Mouse (Mus musculus) liver, embryonic 13.5 days (tissue): ENCODE data around the gene Mettl26. TPM values are rescaled to one million over a fixed set of nuclear protein-coding genes. Genes with fewer than 3 reads are reported as not detected.

Experiments
- ATAC-seq: fragments of 200-750 bp; cut with Nextera tagmentation; 2 replicates; pipeline ENCODE4 v1.8.0; 2017; ENCODE audit warnings: low read depth, mild to moderate bottlenecking, moderate number of reproducible peaks, moderate library complexity
- DNase-seq: peaks from one replicate; pipeline ENCODE4 v3.0.0; 2022
- H3K27ac ChIP-seq: fragments of 300-500 bp; sonication (generic); 2 replicates; pipeline ENCODE4 v1.5.1; 2015; ENCODE audit warnings: moderate library complexity, mild to moderate bottlenecking, inconsistent platforms
- H3K27me3 ChIP-seq: fragments of 300-500 bp; sonication (generic); 2 replicates; pipeline ENCODE4 v1.6.1; 2015; ENCODE audit warnings: mild to moderate bottlenecking, inconsistent platforms
- H3K36me3 ChIP-seq: fragments of 300-500 bp; sonication (generic); 2 replicates; pipeline ENCODE4 v1.6.1; 2015; ENCODE audit warnings: mild to moderate bottlenecking, inconsistent platforms
- H3K4me1 ChIP-seq: fragments of 300-500 bp; sonication (generic); replicated peaks from 2 replicates; pipeline ENCODE4 v1.6.1; 2015; ENCODE audit warnings: inconsistent platforms
- H3K4me2 ChIP-seq: fragments of 300-500 bp; sonication (generic); 2 replicates; pipeline ENCODE4 v1.6.1; 2015; ENCODE audit warnings: inconsistent platforms, mild to moderate bottlenecking, moderate library complexity
- H3K4me3 ChIP-seq: fragments of 300-500 bp; sonication (generic); replicated peaks from 2 replicates; pipeline ENCODE4 v1.5.1; 2015; ENCODE audit warnings: mild to moderate bottlenecking, inconsistent platforms
- H3K9ac ChIP-seq: fragments of 300-500 bp; sonication (generic); 2 replicates; pipeline ENCODE4 v1.6.1; 2015; ENCODE audit warnings: mild to moderate bottlenecking, inconsistent platforms
- H3K9me3 ChIP-seq: fragments of 300-500 bp; sonication (generic); replicated peaks from 2 replicates; pipeline ENCODE4 v1.6.1; 2016; ENCODE audit warnings: inconsistent platforms
- WGBS: fragments of 180-500 bp; shearing (Covaris S2); methylation state at CpG from one replicate; pipeline ENCODE4 v1.1.7; 2015; ENCODE audit not compliant: insufficient replicate concordance; 5-methylcytosine and 5-hydroxymethylcytosine counted together
- polyA plus RNA-seq: library from polyadenylated mRNA; unstranded; fragments of >200 nt; fragmentation: Nextera tagmentation; extraction: Ambion mirVana; gene quantifications from 2 replicates; pipeline ENCODE4 v1.2.1, GENCODE M21; 2015

Mettl26 gene
- polyA plus RNA-seq, 1 experiment from 2014 or later: 46.9 TPM

DNA sequence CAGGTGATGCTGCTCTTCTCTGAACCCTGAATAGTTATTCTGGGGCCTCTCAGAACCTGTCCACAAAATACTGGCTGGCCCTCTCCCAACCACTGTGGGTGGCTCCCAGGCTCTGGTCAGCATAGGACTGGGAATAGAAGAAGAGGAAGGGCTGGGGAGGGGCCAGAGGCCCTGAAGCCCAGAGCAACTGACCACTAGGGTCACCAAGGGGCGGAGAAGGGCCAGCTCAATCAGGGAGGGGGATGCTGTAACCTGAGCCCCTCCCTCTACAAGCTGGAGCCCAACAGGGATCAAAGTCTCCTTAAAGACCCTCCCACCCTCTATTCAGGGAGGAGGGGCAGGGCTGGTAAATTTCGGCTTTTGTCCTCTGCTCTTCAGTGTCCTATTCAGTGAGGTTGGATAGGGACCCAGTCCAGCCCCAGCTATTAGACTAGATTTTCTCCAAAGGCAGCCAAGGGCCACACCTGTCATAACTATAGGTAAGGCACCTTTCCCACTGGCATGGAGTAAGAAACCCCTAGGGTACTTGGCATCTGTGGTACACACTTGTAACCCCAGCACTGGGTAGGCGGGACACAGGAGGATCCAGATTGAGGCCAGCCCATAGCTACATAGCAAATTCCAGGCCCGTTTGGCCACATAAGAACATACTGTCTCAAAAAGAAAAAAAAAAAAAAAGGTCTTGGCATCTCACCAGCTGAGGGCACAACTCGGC is 5.5 kb downstream of the Mettl26 start, which contains the start of gene Wfikkn1:
TSS of gene Wfikkn1 (minus strand) at position 663 of the 715 bp plus-strand sequence.
- Histone ChIP-seq H3K9me3 (no peaks in the 10 kb centered on the region), H3K4me1 (peaks cover 65% of the 10 kb centered on the region), H3K36me3 (peaks cover 40% of the 10 kb centered on the region), H3K4me3 (no peak within 1 kb of the TSS), H3K27ac (peak within 1 kb of the TSS; percentile 45), H3K27me3 (no peaks in the 10 kb centered on the region), H3K9ac (no peak within 1 kb of the TSS; the same call in 1 of the 2 replicates), H3K4me2 (no peak within 1 kb of the TSS)
- DNase-seq (no peak), ATAC-seq (peak; percentile 37)
- 65% methylated on average over 5 of the region's 5 CpGs for WGBS

DNA sequence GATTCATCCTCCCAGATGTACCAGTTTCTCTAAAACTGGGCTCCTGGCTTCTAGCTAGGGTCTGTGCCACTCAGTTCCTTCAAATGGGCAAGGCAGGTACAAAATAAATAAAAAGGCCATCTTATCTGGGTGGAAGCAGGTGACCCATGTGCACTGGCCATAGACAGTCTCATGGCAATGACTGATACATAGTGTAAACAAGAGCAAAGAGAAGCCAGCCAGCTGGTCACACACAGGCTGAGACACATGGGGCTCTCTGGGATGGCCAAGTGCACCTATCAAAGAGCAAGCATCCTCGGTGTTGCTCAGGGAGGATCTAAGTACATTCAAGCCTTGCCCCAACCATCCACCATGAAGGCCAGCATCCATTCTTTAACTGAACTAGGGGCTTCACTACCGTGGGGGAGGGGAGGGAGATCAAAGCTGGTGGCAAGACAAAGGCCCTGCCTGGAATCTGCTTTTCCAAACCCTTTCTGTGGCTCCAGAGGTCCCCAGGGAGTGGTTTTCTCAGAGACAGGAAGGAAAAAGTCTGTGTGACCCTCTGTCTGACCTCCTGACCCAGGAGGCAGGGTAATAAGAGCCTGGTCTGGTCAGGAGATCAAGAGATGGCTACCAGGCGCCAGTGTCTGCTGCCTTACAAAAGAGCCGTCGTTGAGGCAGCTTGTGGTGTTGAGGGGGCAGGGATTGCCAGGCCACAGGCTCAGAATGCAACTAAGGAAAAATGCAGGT is 6.2 kb downstream of the Mettl26 start:
- Histone ChIP-seq H3K4me1 (peaks cover 63% of the 10 kb centered on the region), H3K9me3 (no peaks in the 10 kb centered on the region), H3K36me3 (peaks cover 40% of the 10 kb centered on the region), H3K27ac (peak overlapping the region; percentile 45), H3K9ac (no peak overlapping the region; the same call in 1 of the 2 replicates), H3K27me3 (no peaks in the 10 kb centered on the region), H3K4me3 (no peak overlapping the region), H3K4me2 (no peak overlapping the region)
- ATAC-seq (no peak), DNase-seq (no peak)
- WGBS: 29% methylated on average over 5 of the region's 5 CpGs

DNA sequence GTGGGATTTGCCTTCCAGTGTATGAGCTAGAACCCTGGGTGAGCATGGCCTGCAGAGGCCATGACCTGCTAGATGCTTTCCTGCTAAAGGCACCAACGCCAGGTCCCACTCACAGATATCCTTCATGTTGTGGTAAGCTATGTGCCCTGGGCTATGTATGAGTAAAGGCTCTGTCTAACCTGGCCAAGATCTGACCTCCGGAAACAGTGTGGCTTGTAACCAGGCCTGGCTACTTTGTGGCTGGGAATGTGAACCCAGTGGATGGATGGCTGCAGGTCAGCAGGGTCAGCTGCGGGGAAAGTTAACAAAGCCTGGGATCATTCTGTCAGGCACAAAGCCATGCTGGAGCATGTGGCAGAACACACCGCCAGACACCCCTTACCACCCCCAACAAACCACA is 6.8 kb downstream of the Mettl26 start:
- no peak overlapping the region for H3K4me2 ChIP-seq
- no peak overlapping the region for H3K9ac ChIP-seq
- no peaks in the 10 kb centered on the region for H3K27me3 ChIP-seq
- peak overlapping the region; percentile 45 for H3K27ac ChIP-seq
- DNase-seq (no peak), ATAC-seq (no peak)
- H3K4me1 ChIP-seq: peaks cover 59% of the 10 kb centered on the region
- 67% methylated on average over 4 of the region's 4 CpGs for WGBS
- H3K4me3 ChIP-seq: no peak overlapping the region
- peaks cover 40% of the 10 kb centered on the region for H3K36me3 ChIP-seq
- H3K9me3 ChIP-seq: no peaks in the 10 kb centered on the region

DNA sequence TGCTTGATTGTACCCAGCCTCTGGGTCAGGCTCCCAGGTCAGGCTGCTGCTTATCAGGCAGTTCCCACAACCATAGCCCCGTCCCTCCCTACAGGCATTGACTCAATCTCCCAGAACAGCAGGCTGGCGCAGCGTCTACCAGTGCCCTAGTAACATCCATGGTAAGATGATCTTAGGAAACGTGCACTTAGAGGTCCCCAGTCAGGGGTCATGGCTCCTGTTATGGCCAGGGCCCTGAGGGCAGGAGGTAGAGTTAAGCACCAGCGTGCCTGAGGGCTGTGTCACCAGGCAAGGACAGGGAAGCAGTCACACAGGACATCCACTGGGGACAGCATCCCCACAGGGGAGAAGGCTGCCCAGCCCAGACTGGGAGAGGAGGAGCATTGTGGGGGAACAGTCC is 7.4 kb downstream of the Mettl26 start:
- Histone ChIP-seq H3K27ac (peak overlapping the region; percentile 45), H3K4me3 (no peak overlapping the region), H3K9me3 (no peaks in the 10 kb centered on the region), H3K4me2 (no peak overlapping the region), H3K36me3 (peaks cover 40% of the 10 kb centered on the region), H3K27me3 (no peaks in the 10 kb centered on the region), H3K9ac (no peak overlapping the region), H3K4me1 (peaks cover 57% of the 10 kb centered on the region)
- 27% methylated on average over 5 of the region's 5 CpGs for WGBS
- DNase-seq: peak; percentile 48
- ATAC-seq: peak; percentile 54

DNA sequence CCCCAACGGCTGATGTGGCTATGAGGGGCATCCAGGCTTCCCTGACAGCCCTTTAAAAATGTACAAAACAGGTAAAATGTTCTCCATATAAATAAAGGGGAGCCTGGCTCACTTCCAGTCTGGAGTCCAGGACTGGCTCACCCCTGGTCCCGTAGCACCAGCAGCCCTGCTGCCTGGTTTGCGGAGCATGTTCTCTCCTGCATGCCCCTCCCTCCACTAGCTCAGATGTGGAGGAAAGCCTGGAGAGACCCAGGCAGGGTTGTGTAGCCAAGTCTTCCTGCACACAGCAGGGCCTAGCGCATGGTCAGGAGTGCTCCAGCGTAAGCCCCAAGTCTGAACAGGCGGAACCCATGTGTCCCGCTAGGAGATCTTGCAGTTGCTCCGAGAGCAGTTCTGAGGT is 8.4 kb downstream of the Mettl26 start:
- Histone ChIP-seq H3K4me1 (peaks cover 53% of the 10 kb centered on the region), H3K9ac (no peak overlapping the region), H3K36me3 (peaks cover 35% of the 10 kb centered on the region), H3K4me2 (no peak overlapping the region), H3K9me3 (no peaks in the 10 kb centered on the region), H3K27ac (no peak overlapping the region), H3K27me3 (no peaks in the 10 kb centered on the region), H3K4me3 (no peak overlapping the region)
- 90% methylated on average over 8 of the region's 8 CpGs for WGBS
- DNase-seq (no peak), ATAC-seq (no peak)

DNA sequence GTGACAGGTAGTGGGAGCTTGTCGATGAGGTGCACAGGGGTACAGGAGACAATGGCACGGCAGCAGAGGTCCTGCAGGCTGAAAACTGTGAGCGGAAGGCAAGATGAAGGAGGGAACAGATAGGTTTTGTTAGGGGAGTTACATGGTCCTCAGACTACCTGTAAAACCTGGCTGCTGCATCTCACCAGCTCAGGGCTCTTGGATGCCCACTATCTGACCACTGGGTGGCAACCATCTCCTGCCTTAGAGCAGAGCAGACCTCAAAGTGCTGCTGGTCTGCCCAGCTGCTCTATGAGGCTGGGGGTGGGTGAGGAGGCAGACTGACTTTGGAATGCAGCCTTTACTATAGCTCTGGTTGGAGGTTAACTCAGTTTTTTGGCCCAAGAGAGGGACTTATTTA is 8.9 kb downstream of the Mettl26 start:
- 79% methylated on average over 3 of the region's 3 CpGs for WGBS
- no peak overlapping the region for H3K4me2 ChIP-seq
- H3K9me3 ChIP-seq: no peaks in the 10 kb centered on the region
- ATAC-seq (no peak), DNase-seq (no peak)
- H3K4me1 ChIP-seq: peaks cover 53% of the 10 kb centered on the region
- H3K4me3 ChIP-seq: no peak overlapping the region
- H3K27me3 ChIP-seq: no peaks in the 10 kb centered on the region
- no peak overlapping the region for H3K9ac ChIP-seq
- H3K27ac ChIP-seq: no peak overlapping the region
- H3K36me3 ChIP-seq: peaks cover 29% of the 10 kb centered on the region

DNA sequence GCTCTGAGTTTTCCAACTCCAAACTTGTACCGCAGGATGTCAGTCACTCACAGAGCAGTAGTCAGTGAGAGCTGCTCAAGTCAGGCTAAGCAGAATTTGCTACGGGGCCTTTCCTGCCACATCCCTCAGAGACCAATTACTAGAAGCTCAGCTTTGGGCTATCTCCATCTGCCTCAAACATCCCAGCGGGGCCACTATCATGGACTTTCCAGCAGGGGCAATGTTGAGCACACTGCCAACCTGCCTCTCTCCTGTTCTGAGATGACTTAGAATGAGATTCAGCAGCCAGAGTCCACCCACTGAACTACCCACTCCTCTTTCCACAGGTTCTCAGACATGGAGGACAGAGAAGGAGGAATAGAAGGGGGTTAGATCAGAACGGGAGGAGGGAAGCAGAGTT is 10.8 kb downstream of the Mettl26 start:
- H3K4me2 ChIP-seq: no peak overlapping the region
- H3K27me3 ChIP-seq: no peaks in the 10 kb centered on the region
- H3K27ac ChIP-seq: no peak overlapping the region
- no peak for DNase-seq
- H3K9me3 ChIP-seq: no peaks in the 10 kb centered on the region
- H3K9ac ChIP-seq: no peak overlapping the region
- 50% methylated on average over 4 of the region's 4 CpGs for WGBS
- H3K4me3 ChIP-seq: no peak overlapping the region
- peaks cover 36% of the 10 kb centered on the region for H3K4me1 ChIP-seq
- H3K36me3 ChIP-seq: peaks cover 32% of the 10 kb centered on the region
- ATAC-seq: no peak

DNA sequence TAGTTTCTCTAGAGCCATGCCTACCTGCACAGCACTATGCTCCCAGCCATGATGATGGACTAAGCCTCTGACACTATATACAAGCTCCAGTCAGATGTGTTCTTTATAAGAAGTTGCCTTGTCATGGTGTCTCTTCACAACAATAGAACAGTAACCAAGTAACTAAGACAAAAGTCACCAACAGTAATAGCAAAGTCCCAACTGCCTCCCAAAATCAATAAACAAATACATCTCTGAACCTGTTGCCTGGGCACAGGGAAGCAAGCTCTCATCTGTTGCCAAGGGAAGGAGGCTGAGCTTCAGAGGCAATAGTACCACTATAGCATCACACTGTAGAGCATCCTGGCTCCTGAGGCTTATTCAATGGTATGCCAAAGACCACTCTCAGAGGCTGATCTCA is 11.9 kb downstream of the Mettl26 start:
- H3K4me2 ChIP-seq: no peak overlapping the region
- no peak overlapping the region for H3K4me3 ChIP-seq
- no peak for DNase-seq
- H3K4me1 ChIP-seq: peaks cover 24% of the 10 kb centered on the region
- H3K9ac ChIP-seq: no peak overlapping the region
- H3K27ac ChIP-seq: no peak overlapping the region
- H3K27me3 ChIP-seq: no peaks in the 10 kb centered on the region
- no peaks in the 10 kb centered on the region for H3K9me3 ChIP-seq
- no peak for ATAC-seq
- peaks cover 32% of the 10 kb centered on the region for H3K36me3 ChIP-seq

DNA sequence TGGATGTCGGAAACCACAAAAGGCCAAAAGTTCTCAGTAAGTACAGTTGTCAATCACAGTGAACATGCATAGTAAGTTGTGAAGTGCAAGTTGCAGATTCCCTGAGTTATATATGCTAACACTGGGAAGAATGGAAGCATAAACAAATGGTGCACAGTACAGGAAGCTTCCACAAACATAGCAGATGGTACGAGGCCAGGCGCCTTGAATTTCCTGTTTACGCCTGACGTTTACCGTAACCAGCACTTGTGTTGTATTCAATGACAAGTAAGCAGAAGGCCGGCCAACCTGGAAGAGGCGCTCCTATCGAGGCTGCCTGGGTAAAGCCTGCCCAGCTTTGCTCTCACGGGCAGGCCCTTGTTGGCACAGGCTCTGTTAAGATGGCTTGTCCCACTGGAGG is 12.6 kb downstream of the Mettl26 start:
- Histone ChIP-seq H3K4me2 (no peak overlapping the region), H3K9me3 (no peaks in the 10 kb centered on the region), H3K4me1 (peaks cover 18% of the 10 kb centered on the region), H3K4me3 (no peak overlapping the region), H3K27ac (no peak overlapping the region), H3K9ac (no peak overlapping the region), H3K36me3 (peaks cover 32% of the 10 kb centered on the region), H3K27me3 (no peaks in the 10 kb centered on the region)
- ATAC-seq (no peak), DNase-seq (no peak)
- 70% methylated on average over 10 of the region's 10 CpGs for WGBS

DNA sequence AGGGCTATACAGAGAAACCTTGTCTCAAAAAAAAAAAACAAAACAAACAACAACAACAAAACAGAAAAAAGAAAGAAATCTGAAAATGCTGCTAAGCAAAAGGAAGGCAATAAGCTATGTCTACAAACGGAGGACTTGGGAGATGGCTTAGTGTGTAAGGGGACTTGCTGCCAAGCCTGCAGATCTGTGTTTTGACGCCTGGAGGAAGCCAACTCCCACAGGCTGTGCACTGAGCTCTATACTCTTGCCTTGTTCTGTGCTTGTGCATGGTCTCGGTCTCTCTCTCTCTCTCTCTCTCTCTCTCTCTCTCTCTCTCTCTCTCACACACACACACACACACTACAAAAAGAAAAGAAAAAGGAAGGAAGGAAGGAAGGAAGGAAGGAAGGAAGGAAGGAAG is 14.0 kb downstream of the Mettl26 start:
- H3K27ac ChIP-seq: no peak overlapping the region
- 78% methylated on average over 3 of the region's 3 CpGs for WGBS
- H3K36me3 ChIP-seq: peaks cover 21% of the 10 kb centered on the region
- no peak overlapping the region for H3K4me2 ChIP-seq
- peaks cover 12% of the 10 kb centered on the region; the same call in 1 of the 2 replicates for H3K4me1 ChIP-seq
- H3K9me3 ChIP-seq: no peaks in the 10 kb centered on the region
- DNase-seq (no peak), ATAC-seq (no peak)
- no peak overlapping the region for H3K9ac ChIP-seq
- no peak overlapping the region for H3K4me3 ChIP-seq
- H3K27me3 ChIP-seq: no peaks in the 10 kb centered on the region

DNA sequence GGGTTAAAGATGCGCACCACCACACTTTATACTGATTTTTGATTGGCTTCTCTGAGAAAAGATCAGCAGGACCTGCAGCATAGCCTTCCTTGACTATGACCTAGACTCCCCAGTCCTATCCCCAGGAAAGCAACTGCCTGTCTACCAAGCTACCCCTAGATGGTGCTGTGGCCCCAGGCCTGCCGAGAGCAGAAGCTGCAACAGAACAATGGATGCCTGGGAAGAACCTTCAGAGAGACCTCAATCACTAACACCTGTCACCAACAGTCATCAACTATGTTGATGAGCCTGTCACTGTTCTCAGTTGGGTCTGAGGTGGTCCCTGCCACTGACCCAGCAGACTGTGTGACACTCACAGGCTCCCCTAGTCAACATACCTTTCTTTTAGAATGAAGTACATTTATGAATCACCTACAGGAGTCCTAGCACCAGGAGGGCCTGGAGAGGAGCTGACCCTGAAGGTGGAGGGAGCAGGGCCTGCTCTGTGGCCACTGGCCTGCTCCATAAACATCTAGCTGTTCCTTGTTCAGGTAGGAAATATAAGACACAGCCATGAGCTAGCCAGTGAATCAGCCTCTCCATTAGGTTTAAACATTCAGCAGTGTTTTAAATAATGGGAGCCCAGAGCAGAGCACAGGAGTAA is 19.2 kb downstream of the Mettl26 start:
- WGBS: 34% methylated on average over 2 of the region's 2 CpGs
- Histone ChIP-seq H3K36me3 (peaks cover 7% of the 10 kb centered on the region; the same call in 1 of the 2 replicates), H3K27me3 (no peaks in the 10 kb centered on the region), H3K9ac (no peak overlapping the region), H3K4me3 (no peak overlapping the region), H3K27ac (no peak overlapping the region), H3K9me3 (no peaks in the 10 kb centered on the region), H3K4me2 (no peak overlapping the region), H3K4me1 (peaks cover 16% of the 10 kb centered on the region)
- ATAC-seq: peak; percentile 75
- DNase-seq: peak; percentile 54
